Mouse (Mus musculus): ENCODE measurements around the gene Rhoc. TPM values are rescaled to one million over a fixed set of nuclear protein-coding genes. Genes with fewer than 3 reads are reported as not detected.

The Rhoc gene
- polyA plus RNA-seq, 1 experiment from 2014 or later = 62.4 TPM

Other genes with a start within 250 kb of the Rhoc start
- gene Slc16a1, start 149.7 kb upstream of the Rhoc start, polyA plus RNA-seq (2014; fragmentation: Nextera tagmentation; extraction: Ambion mirVana) = 18.1 and 21.2 TPM in 2 replicates
- 0.62 and 0.69 TPM in 2 replicates for gene Ppm1j, start 7.3 kb upstream of the Rhoc start, polyA plus RNA-seq (2014; fragmentation: Nextera tagmentation; extraction: Ambion mirVana)
- gene Fam19a3, start 6.5 kb upstream of the Rhoc start, polyA plus RNA-seq (2014; fragmentation: Nextera tagmentation; extraction: Ambion mirVana) = 0.05 and 0.06 TPM in 2 replicates
- 4.7 and 4.9 TPM in 2 replicates for gene Mov10, start 30.2 kb downstream of the Rhoc start, polyA plus RNA-seq (2014; fragmentation: Nextera tagmentation; extraction: Ambion mirVana)
- gene St7l, start 75.6 kb downstream of the Rhoc start, polyA plus RNA-seq (2014; fragmentation: Nextera tagmentation; extraction: Ambion mirVana) = 37.8 and 38.3 TPM in 2 replicates
- gene Capza1, start 76.1 kb downstream of the Rhoc start, polyA plus RNA-seq (2014; fragmentation: Nextera tagmentation; extraction: Ambion mirVana) = 207 and 217 TPM in 2 replicates
- gene Wnt2b, start 173.5 kb downstream of the Rhoc start, polyA plus RNA-seq (2014; fragmentation: Nextera tagmentation; extraction: Ambion mirVana) = 0.38 and 0.83 TPM in 2 replicates